Mouse (Mus musculus): ENCODE data around the gene Ppp4r1.

GRCm38 (mm10) chr17:65773617-65774016, 8.8 kb upstream of the Ppp4r1 start:
- TF ChIP-seq CTCF (IDR thresholded peaks at IDR 0.05; ENCODE audit: borderline replicate concordance, extremely low read depth, insufficient read depth, insufficient read length) (no peak), POLR2A (IDR thresholded peaks at IDR 0.05; ENCODE audit: borderline replicate concordance, extremely low read depth, insufficient read depth, insufficient read length, poor library complexity, severe bottlenecking) (no peak)

Data from brain, embryonic 14.5 days (tissue).